Mouse (Mus musculus): ENCODE data around the gene Mcrip2.

DNA sequence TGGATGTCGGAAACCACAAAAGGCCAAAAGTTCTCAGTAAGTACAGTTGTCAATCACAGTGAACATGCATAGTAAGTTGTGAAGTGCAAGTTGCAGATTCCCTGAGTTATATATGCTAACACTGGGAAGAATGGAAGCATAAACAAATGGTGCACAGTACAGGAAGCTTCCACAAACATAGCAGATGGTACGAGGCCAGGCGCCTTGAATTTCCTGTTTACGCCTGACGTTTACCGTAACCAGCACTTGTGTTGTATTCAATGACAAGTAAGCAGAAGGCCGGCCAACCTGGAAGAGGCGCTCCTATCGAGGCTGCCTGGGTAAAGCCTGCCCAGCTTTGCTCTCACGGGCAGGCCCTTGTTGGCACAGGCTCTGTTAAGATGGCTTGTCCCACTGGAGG lies 18.9 kb upstream of the Mcrip2 start:
- TF ChIP-seq POLR2A (IDR thresholded peaks at IDR 0.05; ENCODE audit: extremely low read depth, insufficient read depth, low read length) (no peak), CTCF (IDR thresholded peaks at IDR 0.05; ENCODE audit: low read depth, low read length) (no peak)
